Mouse (Mus musculus): Measurements from ENCODE around the gene Efcc1. TPM values are rescaled to one million over a fixed set of nuclear protein-coding genes. Genes with fewer than 3 reads are reported as not detected.

Efcc1 gene
- total RNA-seq (2012; rRNA removed): not detected in 2 replicates
- total RNA-seq (2014; rRNA removed): not detected in 2 replicates
- polyA plus RNA-seq (2012; ENCODE audit: insufficient read length, low read depth): 0.14 and 0.18 TPM in 2 replicates

DNA sequence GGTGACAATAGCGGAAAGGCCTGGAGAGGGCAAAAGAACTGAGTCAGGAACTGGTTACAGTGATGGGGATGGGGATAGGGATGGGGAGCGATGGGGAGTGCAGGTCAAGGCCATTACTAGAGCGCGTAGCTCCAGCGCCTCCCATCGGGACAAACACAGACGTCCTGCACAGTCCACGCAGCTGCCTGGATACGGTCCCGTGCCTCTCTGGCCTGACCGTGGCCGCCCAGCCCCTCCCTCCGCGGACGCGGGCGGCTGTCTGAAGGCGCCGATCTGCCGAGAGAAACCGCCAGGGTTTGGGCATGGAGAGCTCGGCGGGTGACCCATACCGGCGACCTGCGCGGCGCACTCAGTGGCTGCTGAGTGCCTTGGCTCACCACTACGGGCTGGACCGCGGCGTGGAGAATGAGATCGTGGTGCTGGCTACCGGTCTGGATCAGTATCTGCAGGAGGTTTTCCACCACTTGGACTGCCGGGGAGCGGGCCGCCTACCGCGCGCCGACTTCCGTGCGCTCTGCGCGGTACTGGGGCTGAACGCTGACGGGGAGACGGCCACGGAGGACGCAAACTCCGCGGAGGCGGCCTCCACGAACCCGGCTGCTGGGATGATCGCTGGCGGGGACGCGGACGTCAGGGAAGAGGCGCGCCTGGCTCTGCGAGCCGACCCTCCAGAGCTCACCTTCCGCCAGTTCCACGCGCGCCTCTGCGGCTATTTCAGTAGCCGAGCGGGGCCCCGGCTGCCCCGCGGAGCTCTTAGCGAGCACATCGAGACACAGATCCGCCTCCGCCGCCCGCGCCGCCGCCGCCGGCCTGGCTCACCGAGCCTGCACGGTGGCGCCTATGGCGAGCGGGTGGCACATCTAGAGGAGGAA is at the start of gene Efcc1:
TSS of gene Efcc1 (plus strand) at position 279 of the 872 bp plus-strand sequence.
- TF ChIP-seq IRF4 (IDR thresholded peaks at IDR 0.05; ENCODE audit: low read depth, low read length): no peak
- no peak for TF ChIP-seq CTCF (conservative IDR thresholded peaks at IDR 0.05 in 1 of 2, IDR thresholded peaks at IDR 0.05 in 1 of 2; ENCODE audit: low read depth in 2 of 2, low read length in 2 of 2)
- TF ChIP-seq MAZ (IDR thresholded peaks at IDR 0.05; ENCODE audit: low read depth, low read length): no peak
- no peak for TF ChIP-seq NELFE (IDR thresholded peaks at IDR 0.05; ENCODE audit: low read depth, low read length)
- no peak for TF ChIP-seq CHD2 (IDR thresholded peaks at IDR 0.05; ENCODE audit: low read length)
- no peak for TF ChIP-seq MAFK (IDR thresholded peaks at IDR 0.05; ENCODE audit: insufficient replicate concordance, low read length)
- in situ Hi-C loops (cut with MboI; ENCODE audit: low pct_ligation_motif_present, low pct_unique_long_range_greater_than_20kb, low sequenced_read_pairs) (no loop called here), dilution Hi-C loops (cut with MboI; ENCODE audit: extremely low pct_ligation_motif_present, extremely low pct_unique_long_range_greater_than_20kb, low sequenced_read_pairs) (no loop called here)
- Histone ChIP-seq H3K4me1 (ENCODE audit: control insufficient read depth in 1 of 2, insufficient read depth in 2 of 2) (peaks cover 0 to 20% of the 10 kb centered on the region in 2 experiments; a peak in 2 of 4 replicates), H3K9ac (ENCODE audit: insufficient read depth, low read depth) (no peak within 1 kb of the TSS), H3K27ac (ENCODE audit: insufficient read depth, low read depth) (no peak within 1 kb of the TSS), H3K4me3 (replicated peaks in 1 of 3; ENCODE audit: low read depth in 2 of 3, low read length in 2 of 3, poor library complexity in 1 of 3) (no peak within 1 kb of the TSS), H3K9me3 (replicated peaks; ENCODE audit: low read length) (peaks cover 11% of the 10 kb centered on the region), H3K36me3 (replicated peaks in 1 of 2; ENCODE audit: control insufficient read depth in 1 of 2, insufficient read depth in 1 of 2, low read length in 1 of 2) (no peaks in the 10 kb centered on the region), H3K4me2 (ENCODE audit: insufficient read depth, low read depth, poor library complexity, severe bottlenecking) (no peak within 1 kb of the TSS), H3K79me2 (replicated peaks; ENCODE audit: control insufficient read depth, extremely low read depth, insufficient read depth, poor library complexity, severe bottlenecking) (no peaks in the 10 kb centered on the region), H3K27me3 (replicated peaks) (no peaks in the 10 kb centered on the region)
- DNase-seq (ENCODE audit: extremely low read depth): no peak

DNA sequence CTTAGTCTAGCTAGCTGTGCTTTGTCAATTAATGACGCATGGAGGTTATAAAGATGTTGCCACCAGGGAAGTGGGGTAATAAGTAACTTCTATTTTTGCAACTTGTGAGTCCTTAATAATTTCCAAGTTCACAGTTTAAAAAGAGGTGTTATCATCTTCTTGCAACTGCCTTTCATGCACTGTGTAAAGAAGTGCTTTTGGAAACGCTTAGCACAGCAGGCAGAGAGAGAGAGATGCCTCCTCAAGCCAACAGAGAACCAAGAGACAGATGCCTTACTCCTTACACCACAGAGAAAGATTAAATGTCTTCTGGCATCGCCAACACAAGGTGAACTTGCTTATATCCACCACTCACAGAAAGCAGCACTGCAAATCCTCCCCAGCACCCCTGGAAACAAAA is 34.7 kb upstream of the Efcc1 start:
- H3K79me2 ChIP-seq (replicated peaks; ENCODE audit: control insufficient read depth, extremely low read depth, insufficient read depth, poor library complexity, severe bottlenecking): no peaks in the 10 kb centered on the region
- TF ChIP-seq TCF12 (IDR thresholded peaks at IDR 0.05; ENCODE audit: low read depth, low read length) (no peak), ZC3H11A (IDR thresholded peaks at IDR 0.05; ENCODE audit: low read depth, low read length) (no peak), MAZ (IDR thresholded peaks at IDR 0.05; ENCODE audit: low read depth, low read length) (no peak), CTCF (conservative IDR thresholded peaks at IDR 0.05 in 1 of 2, IDR thresholded peaks at IDR 0.05 in 1 of 2; ENCODE audit: low read depth in 2 of 2, low read length in 2 of 2) (no peak), ELF1 (IDR thresholded peaks at IDR 0.05; ENCODE audit: low read depth, low read length) (no peak), MXI1 (IDR thresholded peaks at IDR 0.05; ENCODE audit: low read depth, low read length) (no peak), MAX (IDR thresholded peaks at IDR 0.05; ENCODE audit: low read length) (no peak), MEF2A (IDR thresholded peaks at IDR 0.05; ENCODE audit: borderline replicate concordance, low read depth, low read length) (no peak), ZKSCAN1 (IDR thresholded peaks at IDR 0.05; ENCODE audit: borderline replicate concordance, low read depth, low read length) (no peak)
- dilution Hi-C loops (cut with MboI; ENCODE audit: extremely low pct_ligation_motif_present, extremely low pct_unique_long_range_greater_than_20kb, low sequenced_read_pairs): no loop called here
- no peaks in the 10 kb centered on the region for H3K36me3 ChIP-seq (replicated peaks in 1 of 2; ENCODE audit: control insufficient read depth in 1 of 2, insufficient read depth in 1 of 2, low read length in 1 of 2)
- in situ Hi-C loops (cut with MboI; ENCODE audit: low pct_ligation_motif_present, low pct_unique_long_range_greater_than_20kb, low sequenced_read_pairs): no loop called here
- H3K9me3 ChIP-seq (replicated peaks; ENCODE audit: low read length): peaks cover 11% of the 10 kb centered on the region
- no peak overlapping the region for H3K4me2 ChIP-seq (ENCODE audit: insufficient read depth, low read depth, poor library complexity, severe bottlenecking)
- H3K9ac ChIP-seq (ENCODE audit: insufficient read depth, low read depth): no peak overlapping the region
- H3K4me3 ChIP-seq (replicated peaks in 1 of 3; ENCODE audit: low read depth in 2 of 3, low read length in 2 of 3, poor library complexity in 1 of 3): no peak overlapping the region
- DNase-seq (ENCODE audit: extremely low read depth): no peak
- no peak overlapping the region for H3K27ac ChIP-seq (ENCODE audit: insufficient read depth, low read depth)
- H3K4me1 ChIP-seq (ENCODE audit: control insufficient read depth in 1 of 2, insufficient read depth in 2 of 2): 0 out of 4 replicates have a peak, but pooled peaks cover 0 to 2% of the 10 kb centered on the region in 2 experiments
- peaks cover 17% of the 10 kb centered on the region for H3K27me3 ChIP-seq (replicated peaks)

All from CH12.LX (cell line).